Mouse (Mus musculus): ENCODE measurements around the gene Agbl1.

GRCm38 (mm10) chr7:76353469-76353868 is 123.8 kb downstream of the Agbl1 start:
- TF ChIP-seq MYOD1 (IDR thresholded peaks at IDR 0.05; ENCODE audit: control insufficient read depth, insufficient read length, low read depth) (no peak), CTCF (IDR thresholded peaks at IDR 0.05; ENCODE audit: control insufficient read depth, insufficient read depth, insufficient read length) (no peak), MAX (IDR thresholded peaks at IDR 0.05) (no peak), USF1 (IDR thresholded peaks at IDR 0.05; ENCODE audit: low read depth) (no peak), CEBPB (IDR thresholded peaks at IDR 0.05; ENCODE audit: low read depth) (no peak), MYOG (IDR thresholded peaks at IDR 0.05; ENCODE audit: control insufficient read depth, extremely low read depth, insufficient read length) (no peak), FOSL1 (IDR thresholded peaks at IDR 0.05; ENCODE audit: insufficient read depth, low read length, poor library complexity, severe bottlenecking) (no peak)

All from C2C12 (cell line).